Mouse (Mus musculus) midbrain, embryonic 14.5 days (tissue): ENCODE measurements around the gene Nmi. TPM values are rescaled to one million over a fixed set of nuclear protein-coding genes. Genes with fewer than 3 reads are reported as not detected.
A peak's percentile ranks its signal among the peaks of the same experiment; 100 is the strongest.
"Not testable (repeated sequence)": the region's sequence is repeated elsewhere in the genome, so short reads cannot be mapped to it uniquely, and the experiment has no call there.

Experiments used
- ATAC-seq: fragments of 200-750 bp; cut with Nextera tagmentation; 2 replicates; pipeline ENCODE4 v1.8.0; 2017; ENCODE audit warnings: moderate number of reproducible peaks, moderate library complexity; ENCODE audit not compliant: low FRiP score, low TSS enrichment
- DNase-seq: peaks from one replicate; pipeline ENCODE4 v3.0.0-alpha.2; 2015
- H3K27ac ChIP-seq: fragments of 300-500 bp; sonication (generic); replicated peaks from 2 replicates; pipeline ENCODE4 v1.5.1; 2014; ENCODE audit warnings: mild to moderate bottlenecking, low read depth, low read length, moderate library complexity
- H3K27me3 ChIP-seq: fragments of 300-500 bp; sonication (generic); 2 replicates; pipeline ENCODE4 v1.6.1; 2014; ENCODE audit warnings: low read length, control low read depth, mixed read lengths; ENCODE audit not compliant: control insufficient read depth, insufficient read depth
- H3K36me3 ChIP-seq: fragments of 300-500 bp; sonication (generic); 2 replicates; pipeline ENCODE4 v1.6.1; 2014; ENCODE audit warnings: low read length, control low read depth; ENCODE audit not compliant: control insufficient read depth, insufficient read depth
- H3K4me1 ChIP-seq: fragments of 300-500 bp; sonication (generic); 2 replicates; pipeline ENCODE4 v1.6.1; 2014; ENCODE audit warnings: mild to moderate bottlenecking, antibody characterized with exemption, low read length, control low read depth; ENCODE audit not compliant: control insufficient read depth, insufficient read depth
- H3K4me2 ChIP-seq: fragments of 300-500 bp; sonication (generic); 2 replicates; pipeline ENCODE4 v1.6.1; 2014; ENCODE audit warnings: mild to moderate bottlenecking, low read length, moderate library complexity
- H3K4me3 ChIP-seq: fragments of 300-500 bp; sonication (generic); replicated peaks from 2 replicates; pipeline ENCODE4 v1.5.1; 2014; ENCODE audit warnings: low read depth, low read length
- H3K9ac ChIP-seq: fragments of 300-500 bp; sonication (generic); replicated peaks from 2 replicates; pipeline ENCODE4 v1.6.1; 2014; ENCODE audit warnings: mild to moderate bottlenecking, low read length, moderate library complexity
- H3K9me3 ChIP-seq: fragments of 300-500 bp; sonication (generic); 2 replicates; pipeline ENCODE4 v1.6.1; 2016; ENCODE audit warnings: low read length, control low read depth, mixed read lengths; ENCODE audit not compliant: control insufficient read depth
- WGBS: fragments of 180-500 bp; shearing (Covaris S2); extraction: QIAGEN DNeasy Blood & Tissue Kit; methylation state at CpG from one replicate; pipeline ENCODE4 v1.1.7; 2014; 5-methylcytosine and 5-hydroxymethylcytosine counted together
- polyA plus RNA-seq: library from polyadenylated mRNA; unstranded; fragments of >200 nt; fragmentation: Nextera tagmentation; extraction: Ambion mirVana; gene quantifications from 2 replicates; pipeline ENCODE4 v1.2.1, GENCODE M21; 2014

Gene Nmi
- polyA plus RNA-seq: 3.5 and 5.3 TPM in 2 replicates

DNA sequence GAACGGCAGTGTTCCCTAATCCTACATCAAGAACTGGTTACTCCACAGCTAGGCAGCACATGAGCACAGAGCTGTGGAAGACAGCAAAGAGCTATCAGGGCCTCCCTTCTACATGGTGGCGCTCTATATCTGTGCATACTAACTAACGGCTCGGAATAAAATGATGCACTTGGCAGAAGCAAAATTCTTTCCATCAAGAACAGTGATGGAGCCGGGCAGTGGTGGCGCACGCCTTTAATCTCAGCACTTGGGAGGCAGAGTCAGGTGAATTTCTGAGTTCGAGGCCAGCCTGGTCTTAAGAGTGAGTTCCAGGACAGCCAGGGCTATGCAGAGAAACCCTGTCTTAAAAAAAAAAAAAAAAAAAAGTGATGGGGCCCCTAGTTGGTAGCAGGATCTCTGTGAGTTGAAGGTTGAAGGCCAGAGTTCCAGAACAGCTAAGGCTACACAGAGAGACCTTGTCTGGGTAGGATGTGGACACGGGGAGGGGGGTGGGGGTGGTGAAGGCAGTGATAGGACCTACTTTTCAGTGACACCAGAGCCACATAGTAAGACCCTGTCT lies at the start of gene Nmi:
TSS of gene Nmi (minus strand) at position 85 of the 559 bp plus-strand sequence.
- H3K4me2 ChIP-seq: peak within 1 kb of the TSS; percentile 87
- no peaks in the 10 kb centered on the region for H3K36me3 ChIP-seq
- no peaks in the 10 kb centered on the region for H3K9me3 ChIP-seq
- WGBS: 77% methylated on average over 9 of the region's 9 CpGs
- DNase-seq (peak; percentile 34), ATAC-seq (no peak)
- peak within 1 kb of the TSS; percentile 51 for H3K4me3 ChIP-seq
- H3K9ac ChIP-seq: peak within 1 kb of the TSS; percentile 54
- no peaks in the 10 kb centered on the region for H3K27me3 ChIP-seq
- H3K27ac ChIP-seq: 0 out of 2 replicates have a peak within 1 kb of the TSS, but pooled peaks have one; percentile 37
- 0 out of 2 replicates have a peak, but pooled peaks cover 3% of the 10 kb centered on the region for H3K4me1 ChIP-seq

DNA sequence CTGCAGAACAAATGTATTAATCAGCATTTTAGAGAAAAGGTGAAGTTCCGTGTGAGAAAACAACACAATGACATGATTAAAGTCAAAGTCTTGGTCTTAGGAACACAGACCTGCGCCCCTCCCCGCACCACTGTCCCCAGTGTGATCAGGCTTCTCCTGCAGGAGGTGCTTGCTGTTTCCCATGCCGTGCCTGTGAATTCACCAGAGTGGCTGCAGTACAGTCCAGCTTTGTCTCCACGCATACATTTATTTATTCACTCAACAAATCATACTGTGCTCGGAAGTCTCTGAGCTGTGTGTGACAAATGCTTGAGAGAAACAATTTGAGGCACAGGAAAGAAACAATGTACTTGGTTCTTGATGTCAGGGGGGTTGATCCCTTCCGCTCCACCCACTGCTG lies 43.1 kb upstream of the Nmi start:
- WGBS: 22% methylated on average over 7 of the region's 7 CpGs
- H3K4me2 ChIP-seq: 0 out of 2 replicates have a peak overlapping the region, but pooled peaks have one; percentile 8
- no peak overlapping the region for H3K27ac ChIP-seq
- H3K27me3 ChIP-seq: no peaks in the 10 kb centered on the region
- no peak overlapping the region for H3K9ac ChIP-seq
- H3K4me3 ChIP-seq: no peak overlapping the region
- ATAC-seq (no peak), DNase-seq (peak; percentile 14)
- no peaks in the 10 kb centered on the region for H3K9me3 ChIP-seq
- no peaks in the 10 kb centered on the region for H3K36me3 ChIP-seq
- no peaks in the 10 kb centered on the region for H3K4me1 ChIP-seq

DNA sequence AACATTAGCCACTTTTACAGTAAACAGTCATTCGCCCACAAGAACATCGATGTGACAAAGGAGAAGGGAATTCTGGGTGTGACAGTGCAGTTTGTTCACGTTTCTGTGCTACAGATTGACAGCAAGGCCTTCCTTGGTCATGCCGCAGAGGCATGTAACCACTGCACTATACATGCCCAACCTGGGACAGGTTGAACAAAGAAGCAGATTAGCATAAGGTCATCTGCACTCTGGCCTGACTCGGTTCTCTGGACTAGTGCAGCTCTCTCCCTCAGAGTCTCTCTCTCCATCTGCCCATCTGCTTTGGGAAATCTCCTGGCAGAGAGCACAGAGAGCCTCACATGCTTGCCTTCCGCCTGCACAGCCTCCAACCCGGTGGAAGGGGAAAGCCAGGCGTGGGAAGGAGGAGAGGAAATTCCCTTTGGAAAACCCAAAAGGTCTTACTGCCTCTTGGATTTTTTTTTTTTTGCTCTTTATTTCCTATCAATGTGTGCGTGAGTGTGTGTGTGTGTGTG lies 40.1 kb upstream of the Nmi start:
- DNase-seq: no peak
- WGBS: 75% methylated on average over 9 of the region's 9 CpGs

DNA sequence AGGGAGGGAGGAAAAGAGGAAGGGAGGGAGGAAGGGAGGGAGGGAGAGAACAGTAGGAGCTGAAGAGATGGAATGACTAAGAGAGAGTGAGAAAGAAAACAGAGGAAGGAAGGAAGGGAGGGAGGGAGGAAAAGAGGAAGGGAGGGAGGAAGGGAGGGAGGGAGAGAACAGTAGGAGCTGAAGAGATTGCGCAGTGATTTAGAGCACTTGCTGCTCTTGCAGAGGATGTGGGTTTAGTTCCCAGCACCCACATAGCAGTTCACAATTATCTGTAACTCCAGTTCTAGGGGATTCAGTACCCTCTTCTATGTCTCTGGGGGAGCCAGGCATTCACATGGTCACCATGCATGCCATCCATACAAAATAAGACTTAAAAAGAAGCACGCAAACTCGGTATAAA lies 38.5 kb upstream of the Nmi start:
- 86% methylated on average over 3 of the region's 3 CpGs for WGBS
- H3K4me3 ChIP-seq, H3K27ac ChIP-seq, H3K4me1 ChIP-seq, H3K36me3 ChIP-seq, H3K27me3 ChIP-seq, DNase-seq, H3K9ac ChIP-seq, H3K4me2 ChIP-seq, H3K9me3 ChIP-seq, ATAC-seq: not testable (repeated sequence)

More for the DNA sequence above, 40.1 kb upstream of the Nmi start:
- no peak overlapping the region for H3K27ac ChIP-seq
- H3K4me3 ChIP-seq: no peak overlapping the region
- no peaks in the 10 kb centered on the region for H3K27me3 ChIP-seq
- H3K4me2 ChIP-seq: no peak overlapping the region
- no peaks in the 10 kb centered on the region for H3K4me1 ChIP-seq
- no peaks in the 10 kb centered on the region for H3K9me3 ChIP-seq
- H3K36me3 ChIP-seq: no peaks in the 10 kb centered on the region
- ATAC-seq: no peak
- no peak overlapping the region for H3K9ac ChIP-seq

DNA sequence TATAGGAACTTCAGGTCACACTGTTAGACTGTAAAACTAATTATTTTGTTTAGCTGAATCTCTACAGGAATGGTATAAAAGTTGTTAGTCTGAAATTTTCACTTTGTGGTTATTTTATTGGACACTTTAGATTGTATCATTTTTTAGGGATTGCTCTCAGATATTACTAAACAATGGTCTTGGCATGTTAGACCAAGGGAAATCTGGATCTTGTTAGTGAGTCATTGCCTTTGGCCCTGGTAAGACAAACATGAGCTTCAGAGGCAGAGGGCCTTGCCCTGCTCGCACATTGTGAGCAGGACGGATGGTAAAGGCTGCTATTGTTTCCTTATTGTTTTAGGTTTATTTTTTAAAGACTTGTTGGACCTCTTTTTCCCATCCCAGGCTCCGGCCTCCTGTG lies 33.1 kb upstream of the Nmi start:
- DNase-seq (no peak), ATAC-seq (no peak)
- Histone ChIP-seq H3K27ac (no peak overlapping the region), H3K9me3 (no peaks in the 10 kb centered on the region), H3K36me3 (no peaks in the 10 kb centered on the region), H3K9ac (no peak overlapping the region), H3K4me2 (no peak overlapping the region), H3K4me3 (no peak overlapping the region), H3K27me3 (no peaks in the 10 kb centered on the region), H3K4me1 (no peaks in the 10 kb centered on the region)
- 82% methylated on average over 3 of the region's 3 CpGs for whole genome bisulfite sequencing

DNA sequence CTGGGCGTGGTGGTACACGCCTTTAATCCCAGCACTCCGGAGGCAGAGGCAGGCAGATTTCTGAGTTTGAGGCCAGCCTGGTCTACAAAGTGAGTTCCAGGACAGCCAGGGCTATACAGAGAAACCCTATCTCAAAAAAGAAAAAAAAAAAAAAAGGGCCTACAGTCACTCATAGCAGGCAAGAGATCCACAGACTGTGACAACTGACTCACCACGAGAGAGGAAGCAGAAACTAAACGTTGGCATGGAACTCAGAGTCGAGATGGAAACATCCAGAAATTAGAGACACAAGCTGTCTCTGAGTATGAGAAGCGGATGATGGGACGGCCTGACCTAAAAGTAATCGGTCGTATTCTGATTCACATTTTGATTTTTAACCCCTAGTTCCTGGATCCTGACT lies 29.0 kb upstream of the Nmi start:
- H3K4me2 ChIP-seq, H3K4me3 ChIP-seq, H3K36me3 ChIP-seq, H3K9ac ChIP-seq, H3K4me1 ChIP-seq, H3K27ac ChIP-seq, ATAC-seq, H3K27me3 ChIP-seq, DNase-seq, H3K9me3 ChIP-seq: not testable (repeated sequence)
- WGBS: 95% methylated on average over 10 of the region's 10 CpGs

DNA sequence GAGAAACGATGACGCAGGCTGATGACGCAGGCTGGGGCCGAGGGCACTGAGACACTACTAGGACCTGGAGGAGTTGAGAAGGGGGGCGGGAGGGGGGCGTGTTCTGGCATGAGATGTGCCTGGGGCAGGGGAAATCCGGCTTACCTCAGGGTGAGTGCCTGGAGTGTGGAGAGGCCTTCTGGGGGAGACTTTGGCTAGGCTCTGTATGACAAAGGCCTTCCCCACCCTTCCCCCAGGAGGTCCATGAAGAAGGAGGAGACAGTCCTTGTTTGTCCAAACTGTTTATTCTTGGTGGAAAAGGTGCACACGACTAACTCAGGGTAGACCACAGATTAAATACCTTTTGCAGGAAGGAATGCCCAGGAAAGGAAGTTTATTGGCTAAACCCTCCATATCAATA lies 28.2 kb upstream of the Nmi start:
- WGBS: 88% methylated on average over 8 of the region's 8 CpGs
- no peak overlapping the region for H3K27ac ChIP-seq
- DNase-seq (no peak), ATAC-seq (no peak)
- H3K27me3 ChIP-seq: no peaks in the 10 kb centered on the region
- H3K9me3 ChIP-seq: no peaks in the 10 kb centered on the region
- H3K9ac ChIP-seq: no peak overlapping the region
- H3K4me3 ChIP-seq: no peak overlapping the region
- no peak overlapping the region for H3K4me2 ChIP-seq
- H3K36me3 ChIP-seq: no peaks in the 10 kb centered on the region
- no peaks in the 10 kb centered on the region for H3K4me1 ChIP-seq

DNA sequence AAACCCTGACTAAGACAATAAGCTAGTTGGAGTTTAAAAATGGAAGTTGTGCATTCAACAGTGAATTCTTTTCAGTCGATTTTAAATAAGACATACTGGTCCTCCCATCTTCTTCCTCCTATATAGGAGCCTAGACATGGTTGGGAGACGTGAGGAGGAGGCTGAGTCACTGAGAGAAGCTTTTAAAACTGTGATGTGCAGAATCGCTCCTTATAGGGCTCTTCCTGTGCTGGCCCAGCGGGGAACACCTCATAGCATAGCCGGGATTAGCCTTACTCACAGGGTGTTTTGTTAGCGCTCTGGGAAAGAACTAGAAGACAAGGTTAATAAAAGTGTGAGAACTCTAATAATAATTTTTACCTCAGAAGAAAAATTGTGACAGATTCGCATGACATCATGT lies 26.7 kb upstream of the Nmi start:
- ATAC-seq: no peak
- 53% methylated on average over 7 of the region's 7 CpGs for WGBS
- DNase-seq: no peak
- Histone ChIP-seq H3K9me3 (no peaks in the 10 kb centered on the region), H3K27me3 (no peaks in the 10 kb centered on the region), H3K4me2 (no peak overlapping the region), H3K4me1 (no peaks in the 10 kb centered on the region), H3K9ac (no peak overlapping the region), H3K36me3 (no peaks in the 10 kb centered on the region), H3K4me3 (no peak overlapping the region), H3K27ac (no peak overlapping the region)

DNA sequence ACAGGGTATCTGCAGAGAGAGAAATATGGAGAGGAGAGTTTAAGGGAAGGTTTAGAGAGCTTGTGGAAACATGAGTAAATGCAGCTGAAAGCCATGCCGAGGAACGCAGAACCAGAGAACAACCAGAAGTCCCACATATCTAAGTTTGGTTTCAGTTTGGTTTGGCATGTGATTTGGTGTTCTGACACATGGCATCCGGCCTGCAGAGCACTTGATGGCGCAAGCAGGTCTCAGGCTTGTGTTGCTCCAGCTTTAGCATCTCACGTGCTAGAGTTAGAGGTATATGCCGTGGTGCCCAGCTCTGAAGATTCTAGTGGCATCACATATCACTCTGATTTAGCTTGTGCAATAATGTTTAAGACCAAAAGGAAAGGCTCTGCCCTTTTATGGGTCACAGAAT lies 18.2 kb upstream of the Nmi start:
- ATAC-seq (no peak), DNase-seq (no peak)
- Histone ChIP-seq H3K9me3 (no peaks in the 10 kb centered on the region), H3K36me3 (no peaks in the 10 kb centered on the region), H3K9ac (no peak overlapping the region), H3K27ac (no peak overlapping the region), H3K4me3 (no peak overlapping the region), H3K4me2 (no peak overlapping the region), H3K27me3 (no peaks in the 10 kb centered on the region), H3K4me1 (no peaks in the 10 kb centered on the region)
- WGBS: 97% methylated on average over 6 of the region's 6 CpGs
